Mouse (Mus musculus): ENCODE data around the gene Ppp1r3g.

DNA sequence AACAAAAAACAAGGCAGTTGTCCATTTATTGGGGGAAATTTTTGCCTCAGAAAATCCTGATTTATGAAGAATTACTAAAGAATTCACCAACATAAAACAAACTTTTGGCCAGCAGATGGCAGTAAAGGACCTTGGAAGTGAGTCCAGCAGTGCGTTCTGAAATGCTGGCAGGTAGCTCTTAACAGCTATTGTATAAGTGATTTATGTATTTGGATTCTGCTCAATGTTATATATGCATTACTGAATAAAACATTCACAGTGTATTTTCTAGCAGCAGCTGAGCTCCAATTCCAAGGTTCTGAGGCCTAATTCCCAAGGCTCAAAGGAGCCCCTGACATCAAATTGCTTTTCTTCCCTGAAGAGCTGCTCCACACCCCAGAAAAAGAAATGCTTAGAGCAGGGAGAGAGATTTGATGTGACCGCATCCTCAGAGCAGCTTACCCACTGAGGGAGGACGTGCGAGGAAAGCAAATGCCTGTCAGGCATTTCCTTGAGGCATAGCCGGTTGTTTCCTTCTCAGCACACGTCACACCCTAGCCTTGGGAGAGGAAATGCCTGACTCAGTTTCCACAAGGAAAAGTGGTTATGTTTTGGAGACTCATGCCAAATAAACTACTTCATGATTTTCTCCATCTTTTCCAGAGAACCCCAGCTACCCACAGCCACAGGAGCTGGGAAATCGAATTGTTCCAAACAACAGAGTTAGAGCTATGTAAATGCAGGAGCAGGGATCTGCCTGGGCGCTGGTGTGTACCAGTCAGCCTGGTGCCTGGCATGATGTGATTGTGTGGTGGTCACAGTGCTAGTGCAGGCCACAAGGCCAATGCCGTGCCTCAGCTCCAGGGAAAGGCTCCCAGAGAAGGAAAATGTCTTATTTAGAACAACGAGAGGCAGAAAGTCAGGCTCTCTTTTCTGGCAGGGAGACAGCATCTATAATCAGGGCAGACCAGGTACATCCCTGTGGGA is 61.0 kb downstream of the Ppp1r3g start:
- TF ChIP-seq CTCF (IDR thresholded peaks at IDR 0.05; ENCODE audit: borderline replicate concordance, extremely low read depth, insufficient read depth, insufficient read length) (peak; percentile 62; the same call in 1 of the 2 replicates), POLR2A (IDR thresholded peaks at IDR 0.05; ENCODE audit: borderline replicate concordance, extremely low read depth, insufficient read depth, insufficient read length, poor library complexity, severe bottlenecking) (no peak)
